Mouse (Mus musculus) liver, embryonic 12.5 days (tissue): Measurements from ENCODE around the gene Ttc30a2. TPM values are rescaled to one million over a fixed set of nuclear protein-coding genes. Genes with fewer than 3 reads are reported as not detected.
A peak's percentile ranks its signal among the peaks of the same experiment; 100 is the strongest.
"Not testable (repeated sequence)": the region's sequence is repeated elsewhere in the genome, so short reads cannot be mapped to it uniquely, and the experiment has no call there.

ENCODE experiments used
- ATAC-seq: fragments of 200-750 bp; cut with Nextera tagmentation; 2 replicates; pipeline ENCODE4 v1.8.0; 2017; ENCODE audit warnings: moderate number of reproducible peaks, mild to moderate bottlenecking, moderate library complexity
- H3K27ac ChIP-seq: fragments of 300-500 bp; sonication (generic); 2 replicates; pipeline ENCODE4 v1.5.1; 2016; ENCODE audit warnings: mild to moderate bottlenecking
- H3K27me3 ChIP-seq: fragments of 300-500 bp; sonication (generic); replicated peaks from 2 replicates; pipeline ENCODE4 v1.6.1; 2016; ENCODE audit warnings: mild to moderate bottlenecking, moderate library complexity
- H3K36me3 ChIP-seq: fragments of 300-500 bp; sonication (generic); 2 replicates; pipeline ENCODE4 v1.6.1; 2016; ENCODE audit warnings: mild to moderate bottlenecking, moderate library complexity
- H3K4me1 ChIP-seq: fragments of 300-500 bp; sonication (generic); 2 replicates; pipeline ENCODE4 v1.6.1; 2016
- H3K4me2 ChIP-seq: fragments of 300-500 bp; sonication (generic); 2 replicates; pipeline ENCODE4 v1.6.1; 2016; ENCODE audit warnings: mild to moderate bottlenecking, moderate library complexity
- H3K4me3 ChIP-seq: fragments of 300-500 bp; sonication (generic); 2 replicates; pipeline ENCODE4 v1.5.1; 2016; ENCODE audit warnings: mild to moderate bottlenecking, moderate library complexity
- H3K9ac ChIP-seq: fragments of 300-500 bp; sonication (generic); 2 replicates; pipeline ENCODE4 v1.6.1; 2016; ENCODE audit warnings: mild to moderate bottlenecking, moderate library complexity
- H3K9me3 ChIP-seq: fragments of 300-500 bp; sonication (generic); replicated peaks from 2 replicates; pipeline ENCODE4 v1.6.1; 2016; ENCODE audit warnings: mild to moderate bottlenecking, moderate library complexity
- WGBS: fragments of 180-500 bp; shearing (Covaris S2); methylation state at CpG from one replicate; pipeline ENCODE4 v1.1.7; 2016; ENCODE audit not compliant: insufficient replicate concordance; 5-methylcytosine and 5-hydroxymethylcytosine counted together
- polyA plus RNA-seq: library from polyadenylated mRNA; unstranded; fragments of >200 nt; fragmentation: Nextera tagmentation; extraction: Ambion mirVana; gene quantifications from 2 replicates; pipeline ENCODE4 v1.2.1, GENCODE M21; 2016

The Ttc30a2 gene
- polyA plus RNA-seq = 0.28 TPM in 1 of 2 replicates, not detected in the other

DNA sequence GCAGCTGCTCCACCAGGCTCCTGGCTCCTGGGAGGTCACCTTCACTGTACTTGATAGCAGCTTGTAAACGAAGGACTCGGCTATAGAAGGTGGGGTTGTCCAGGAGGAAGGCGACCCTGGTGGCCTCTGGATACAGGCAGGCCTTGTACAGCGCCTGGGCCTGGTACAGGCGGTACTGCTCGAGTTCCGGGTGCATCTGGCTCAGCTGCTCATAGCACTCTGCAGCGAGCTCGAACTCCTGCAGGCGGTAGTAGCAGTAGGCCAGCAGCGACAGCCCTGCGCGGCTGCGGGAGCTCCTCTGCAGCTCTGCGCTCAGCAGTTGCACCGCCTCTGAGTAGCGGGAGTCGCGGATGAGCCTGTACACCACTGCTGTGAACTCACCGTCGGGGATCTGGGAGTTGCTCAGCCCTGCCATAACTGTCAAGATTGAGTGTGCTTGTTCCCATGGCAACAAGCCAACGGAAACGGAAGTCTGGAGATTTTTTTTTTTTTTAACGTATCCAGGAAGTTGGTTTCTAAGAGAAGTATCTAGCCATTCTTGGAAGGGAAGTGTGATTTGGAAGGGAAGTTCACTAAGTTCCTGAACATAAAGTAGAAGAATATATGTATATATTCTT lies at the start of gene Ttc30a2:
Gene Ttc30a2, minus strand, starts transcription at position 419 of the 617 bp plus-strand sequence.
- not testable (repeated sequence) for H3K27ac ChIP-seq, H3K9me3 ChIP-seq, H3K36me3 ChIP-seq, H3K4me3 ChIP-seq, H3K9ac ChIP-seq, H3K4me1 ChIP-seq, H3K27me3 ChIP-seq
- peak; percentile 48 for ATAC-seq
- WGBS = 24% methylated on average over 24 of the region's 24 CpGs
- peak within 1 kb of the TSS; percentile 32; the same call in 1 of the 2 replicates for H3K4me2 ChIP-seq

DNA sequence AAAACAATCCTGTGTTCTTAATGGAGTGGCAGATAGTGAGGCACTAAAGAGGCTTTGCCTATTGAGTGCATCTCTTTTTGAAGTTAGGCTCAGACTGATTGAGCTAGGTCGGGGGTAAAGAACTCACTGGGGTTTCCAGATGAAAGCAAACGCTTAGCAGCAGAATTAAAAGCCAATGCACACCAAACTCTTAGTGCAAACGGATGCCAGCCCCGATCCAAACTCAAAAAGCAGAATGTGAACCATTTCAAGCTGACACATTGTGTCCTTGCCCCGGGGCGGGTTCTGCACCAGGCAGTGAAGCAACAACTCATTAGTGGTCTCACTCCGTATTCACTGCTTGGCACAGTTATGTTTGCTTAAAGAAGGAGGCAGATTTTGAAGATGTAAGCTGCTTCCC lies 38.9 kb upstream of the Ttc30a2 start:
- ATAC-seq = no peak
- no peak overlapping the region for H3K4me2 ChIP-seq
- H3K9me3 ChIP-seq = no peaks in the 10 kb centered on the region
- WGBS = 31% methylated on average over 7 of the region's 7 CpGs
- H3K27me3 ChIP-seq = 0 out of 2 replicates have a peak, but pooled peaks cover 3% of the 10 kb centered on the region
- H3K27ac ChIP-seq = no peak overlapping the region
- H3K9ac ChIP-seq = no peak overlapping the region
- no peak overlapping the region for H3K4me3 ChIP-seq
- H3K4me1 ChIP-seq = no peaks in the 10 kb centered on the region
- H3K36me3 ChIP-seq = no peaks in the 10 kb centered on the region

DNA sequence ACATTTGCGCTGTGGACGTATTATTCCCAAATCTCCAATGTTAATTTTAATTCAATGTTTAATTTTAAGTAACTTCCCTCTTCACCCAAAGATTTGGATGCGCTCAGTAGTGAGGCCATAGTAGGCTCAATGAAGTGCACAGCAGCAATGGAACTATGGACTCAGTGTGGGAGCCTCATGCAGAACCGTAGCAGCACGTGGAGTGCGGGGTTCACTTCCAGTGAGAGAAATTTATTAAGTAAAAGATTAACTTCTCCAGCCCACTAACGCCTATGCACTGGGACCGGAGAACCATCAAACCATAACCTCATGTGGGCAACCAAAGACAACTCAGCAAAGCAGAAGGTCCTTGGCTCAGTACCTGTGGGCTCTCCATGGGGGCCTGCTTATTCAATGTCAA lies 38.2 kb upstream of the Ttc30a2 start:
- Histone ChIP-seq H3K36me3 (no peaks in the 10 kb centered on the region), H3K27ac (no peak overlapping the region), H3K4me1 (peaks cover 2% of the 10 kb centered on the region; the same call in 1 of the 2 replicates), H3K4me2 (no peak overlapping the region), H3K4me3 (no peak overlapping the region), H3K27me3 (0 out of 2 replicates have a peak, but pooled peaks cover 3% of the 10 kb centered on the region), H3K9ac (no peak overlapping the region), H3K9me3 (no peaks in the 10 kb centered on the region)
- no peak for ATAC-seq
- WGBS = 83% methylated on average over 8 of the region's 8 CpGs

DNA sequence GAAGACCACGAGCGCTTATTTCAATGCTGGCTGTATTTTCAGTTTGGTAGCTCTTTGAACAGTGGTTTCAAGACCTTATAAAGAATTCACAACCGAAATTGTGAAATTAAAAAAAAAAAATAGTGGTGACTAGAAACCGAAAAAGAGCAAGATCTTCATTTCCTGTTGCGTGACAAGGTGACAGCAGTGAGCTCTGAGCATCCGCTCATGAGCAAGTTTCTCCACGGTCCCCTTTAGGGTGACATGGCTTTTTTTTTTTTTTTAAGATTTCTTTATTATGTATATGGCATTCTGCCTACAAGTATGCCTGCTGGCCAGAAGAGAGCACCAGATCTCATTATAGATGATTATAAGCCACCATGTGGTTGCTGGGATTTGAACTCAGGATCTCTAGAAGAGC lies 37.5 kb upstream of the Ttc30a2 start:
- Histone ChIP-seq H3K9ac (no peak overlapping the region), H3K4me3 (no peak overlapping the region), H3K4me2 (no peak overlapping the region), H3K9me3 (no peaks in the 10 kb centered on the region), H3K36me3 (no peaks in the 10 kb centered on the region), H3K4me1 (peaks cover 7% of the 10 kb centered on the region; the same call in 1 of the 2 replicates), H3K27me3 (0 out of 2 replicates have a peak, but pooled peaks cover 3% of the 10 kb centered on the region), H3K27ac (no peak overlapping the region)
- WGBS = 71% methylated on average over 7 of the region's 7 CpGs
- ATAC-seq = no peak

DNA sequence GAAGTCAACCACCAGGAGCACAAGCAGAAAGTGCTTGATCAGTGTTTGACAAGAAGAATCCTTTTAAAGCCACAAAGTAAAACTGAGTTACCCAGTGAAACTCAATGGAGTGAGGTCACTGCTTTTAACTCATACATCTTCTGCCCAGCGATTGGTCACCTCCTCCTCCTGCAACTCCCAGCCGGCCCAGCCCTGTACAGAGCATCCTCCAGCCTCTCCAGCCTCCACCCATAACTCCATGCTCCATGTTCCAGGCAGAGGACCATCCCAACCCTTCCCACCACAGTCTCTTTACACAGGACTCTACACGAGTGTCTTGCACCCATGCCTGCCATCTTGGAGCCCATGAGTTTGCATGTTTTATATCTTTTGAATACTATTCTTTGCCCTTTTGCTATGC lies 36.7 kb upstream of the Ttc30a2 start:
- no peak overlapping the region for H3K4me2 ChIP-seq
- H3K4me3 ChIP-seq = no peak overlapping the region
- H3K27ac ChIP-seq = no peak overlapping the region
- H3K27me3 ChIP-seq = 0 out of 2 replicates have a peak, but pooled peaks cover 3% of the 10 kb centered on the region
- H3K9ac ChIP-seq = no peak overlapping the region
- no peak for ATAC-seq
- 55% methylated on average over 3 of the region's 3 CpGs for WGBS
- peaks cover 7% of the 10 kb centered on the region; the same call in 1 of the 2 replicates for H3K4me1 ChIP-seq
- H3K9me3 ChIP-seq = no peaks in the 10 kb centered on the region
- H3K36me3 ChIP-seq = no peaks in the 10 kb centered on the region

DNA sequence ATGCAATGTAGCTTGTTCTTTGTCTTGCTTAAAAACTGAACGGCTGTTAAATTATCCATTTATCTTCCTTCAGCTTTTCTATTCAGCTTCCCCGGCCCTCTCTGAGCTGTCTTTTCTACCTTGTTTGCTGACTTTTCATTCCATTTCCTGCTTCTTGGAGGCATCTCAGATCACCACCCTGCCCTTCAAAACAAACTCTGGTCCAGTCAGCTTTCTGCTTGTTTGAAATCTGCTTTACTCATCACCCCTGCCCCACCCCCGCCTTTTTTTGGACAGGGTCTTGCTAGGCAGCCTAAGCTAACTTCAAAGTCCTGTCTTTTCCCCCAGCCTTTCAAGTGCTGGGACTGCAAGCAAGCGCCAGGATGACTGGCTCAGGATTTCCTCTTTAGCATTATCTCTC lies 28.2 kb upstream of the Ttc30a2 start:
- WGBS = 32% methylated on average over 4 of the region's 4 CpGs
- Histone ChIP-seq H3K4me1 (peaks cover 6% of the 10 kb centered on the region; the same call in 1 of the 2 replicates), H3K27me3 (no peaks in the 10 kb centered on the region), H3K9me3 (no peaks in the 10 kb centered on the region), H3K27ac (no peak overlapping the region), H3K36me3 (no peaks in the 10 kb centered on the region), H3K4me2 (no peak overlapping the region), H3K9ac (no peak overlapping the region), H3K4me3 (no peak overlapping the region)
- ATAC-seq = no peak

DNA sequence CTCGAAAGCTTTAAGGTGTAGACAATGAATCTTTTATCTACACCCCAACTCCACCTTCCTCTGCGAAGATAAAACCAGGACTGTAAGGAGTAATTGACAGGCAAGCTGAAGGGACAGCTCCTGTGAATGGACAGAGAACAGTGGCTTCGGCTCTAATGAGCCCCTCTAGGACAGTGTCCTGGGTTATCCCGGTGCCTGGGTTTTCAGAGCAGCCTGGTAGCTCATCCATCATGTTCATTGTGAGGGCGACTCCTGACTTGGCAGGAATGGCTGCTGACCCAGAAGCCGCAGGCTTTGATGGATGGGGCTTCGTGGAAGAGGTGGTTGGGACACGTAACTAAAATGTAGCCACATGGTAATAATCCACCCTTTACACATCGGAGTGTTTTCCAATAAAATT lies 24.9 kb upstream of the Ttc30a2 start:
- no peak overlapping the region for H3K4me2 ChIP-seq
- H3K4me1 ChIP-seq = 0 out of 2 replicates have a peak, but pooled peaks cover 2% of the 10 kb centered on the region
- H3K27me3 ChIP-seq = no peaks in the 10 kb centered on the region
- H3K9me3 ChIP-seq = no peaks in the 10 kb centered on the region
- H3K9ac ChIP-seq = no peak overlapping the region
- H3K36me3 ChIP-seq = no peaks in the 10 kb centered on the region
- no peak for ATAC-seq
- H3K4me3 ChIP-seq = no peak overlapping the region
- WGBS = 57% methylated on average over 9 of the region's 9 CpGs
- H3K27ac ChIP-seq = no peak overlapping the region

DNA sequence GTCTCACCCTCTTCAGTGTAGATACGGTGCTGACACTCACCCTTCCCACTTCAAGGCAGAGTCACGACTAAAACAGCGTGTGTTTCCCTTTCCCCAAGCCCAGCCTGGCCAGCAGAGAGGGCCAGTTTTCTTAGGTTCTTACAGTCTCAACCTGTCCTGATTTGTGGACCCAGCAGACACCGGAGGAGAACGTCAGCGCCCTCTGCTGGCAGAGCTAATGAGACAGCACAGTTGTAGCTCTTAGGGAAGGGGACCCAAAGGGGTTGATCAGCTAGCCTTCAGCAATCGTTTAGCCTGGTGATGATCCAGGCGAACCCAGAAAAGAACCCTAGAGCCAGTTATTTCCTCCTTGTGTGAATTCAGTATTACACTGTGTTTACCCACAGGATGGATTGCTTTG lies 23.4 kb upstream of the Ttc30a2 start:
- Histone ChIP-seq H3K27me3 (no peaks in the 10 kb centered on the region), H3K27ac (no peak overlapping the region), H3K9ac (no peak overlapping the region), H3K4me1 (peaks cover 7% of the 10 kb centered on the region; the same call in 1 of the 2 replicates), H3K4me3 (no peak overlapping the region), H3K4me2 (no peak overlapping the region), H3K36me3 (no peaks in the 10 kb centered on the region), H3K9me3 (no peaks in the 10 kb centered on the region)
- WGBS = 23% methylated on average over 8 of the region's 8 CpGs
- 0 out of 2 replicates have a peak, but pooled peaks have one; percentile 30 for ATAC-seq

DNA sequence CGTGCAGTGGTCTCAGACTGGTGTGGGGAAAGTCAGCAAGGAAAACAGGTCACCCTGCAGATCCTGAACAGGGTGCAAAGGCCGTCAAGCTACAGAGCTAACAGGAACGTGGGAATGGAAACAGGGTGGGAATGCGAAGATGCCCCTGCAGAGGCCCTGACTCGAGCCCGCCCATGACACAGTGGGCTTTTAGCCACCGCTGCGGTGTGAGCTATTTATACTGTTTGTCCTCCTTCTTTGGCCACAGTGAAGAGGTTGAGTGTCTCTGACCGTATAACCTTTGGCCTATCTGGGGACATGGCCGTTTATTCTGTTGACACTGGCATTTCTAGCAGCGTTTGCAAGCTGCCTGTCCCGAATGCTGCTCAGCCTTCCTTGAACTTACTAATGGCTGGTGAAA lies 21.7 kb upstream of the Ttc30a2 start:
- no peak overlapping the region for H3K9ac ChIP-seq
- H3K36me3 ChIP-seq = no peaks in the 10 kb centered on the region
- H3K27ac ChIP-seq = no peak overlapping the region
- no peaks in the 10 kb centered on the region for H3K9me3 ChIP-seq
- H3K4me1 ChIP-seq = peaks cover 7% of the 10 kb centered on the region; the same call in 1 of the 2 replicates
- no peak for ATAC-seq
- no peaks in the 10 kb centered on the region for H3K27me3 ChIP-seq
- no peak overlapping the region for H3K4me2 ChIP-seq
- H3K4me3 ChIP-seq = no peak overlapping the region
- 61% methylated on average over 12 of the region's 12 CpGs for WGBS

DNA sequence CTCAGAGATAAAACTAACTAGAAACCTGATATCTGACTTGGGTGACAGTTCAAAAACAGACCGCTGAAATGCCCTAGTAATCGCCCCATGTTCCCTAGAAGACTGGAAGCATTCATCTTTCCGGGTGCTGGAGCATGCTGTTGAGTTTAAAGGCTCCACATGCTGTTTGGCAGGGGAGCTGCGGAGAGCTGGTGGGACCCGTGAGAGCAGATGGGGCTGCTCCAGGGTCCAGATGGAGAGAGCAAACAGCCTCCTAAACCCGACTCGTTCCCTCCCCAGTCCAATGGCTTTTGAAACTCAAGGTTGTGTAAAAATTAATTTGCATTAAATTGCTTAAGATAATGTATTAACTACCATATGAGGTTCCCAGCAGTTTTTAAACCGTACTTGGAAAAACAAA lies 20.7 kb upstream of the Ttc30a2 start:
- Histone ChIP-seq H3K9me3 (no peaks in the 10 kb centered on the region), H3K4me1 (peaks cover 7% of the 10 kb centered on the region; the same call in 1 of the 2 replicates), H3K36me3 (no peaks in the 10 kb centered on the region), H3K4me3 (no peak overlapping the region), H3K4me2 (no peak overlapping the region), H3K9ac (no peak overlapping the region), H3K27me3 (0 out of 2 replicates have a peak, but pooled peaks cover 3% of the 10 kb centered on the region), H3K27ac (no peak overlapping the region)
- no peak for ATAC-seq
- 65% methylated on average over 8 of the region's 8 CpGs for WGBS

DNA sequence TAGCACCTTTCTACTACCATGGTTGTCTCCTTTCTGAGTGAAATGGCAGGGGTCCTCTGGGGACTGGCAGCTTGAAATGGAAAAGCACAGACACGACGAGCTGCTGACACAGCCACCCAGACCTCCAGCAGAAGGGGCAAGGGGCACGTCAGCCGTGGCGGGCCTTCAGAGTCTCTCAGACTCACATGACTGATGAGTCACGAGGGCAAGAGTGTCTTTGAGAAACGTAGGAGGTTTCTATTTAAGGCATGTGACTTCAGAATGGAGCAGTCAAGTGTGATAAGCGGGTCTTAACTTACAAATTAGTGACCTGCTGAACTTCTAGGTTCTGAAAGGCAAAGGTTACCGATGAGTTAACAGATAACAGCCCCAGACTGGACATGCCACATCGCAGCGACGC lies 19.8 kb upstream of the Ttc30a2 start:
- H3K9ac ChIP-seq = no peak overlapping the region
- no peaks in the 10 kb centered on the region for H3K9me3 ChIP-seq
- ATAC-seq = no peak
- H3K4me3 ChIP-seq = no peak overlapping the region
- no peak overlapping the region for H3K4me2 ChIP-seq
- peaks cover 7% of the 10 kb centered on the region; the same call in 1 of the 2 replicates for H3K4me1 ChIP-seq
- 0 out of 2 replicates have a peak, but pooled peaks cover 3% of the 10 kb centered on the region for H3K27me3 ChIP-seq
- H3K36me3 ChIP-seq = no peaks in the 10 kb centered on the region
- H3K27ac ChIP-seq = no peak overlapping the region
- WGBS = 54% methylated on average over 12 of the region's 12 CpGs

DNA sequence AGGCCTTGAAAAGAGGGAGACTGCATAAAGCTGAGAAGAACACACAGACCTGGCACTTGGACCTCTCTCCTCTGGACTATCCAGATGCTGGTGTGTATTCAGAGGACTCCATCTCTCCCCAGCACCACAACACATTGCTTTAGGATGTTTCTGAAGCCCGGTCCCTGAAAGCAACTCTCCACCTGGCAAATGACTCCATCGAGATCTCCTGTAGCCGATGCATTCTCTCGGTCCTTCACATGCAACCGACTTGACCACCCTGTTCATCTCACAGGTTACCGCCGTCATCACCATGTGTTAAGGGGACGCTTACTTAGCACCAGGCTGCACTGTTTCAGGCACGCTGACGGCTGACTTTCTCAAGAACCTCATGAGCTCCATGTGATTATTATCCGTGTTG lies 16.9 kb upstream of the Ttc30a2 start:
- 77% methylated on average over 11 of the region's 11 CpGs for WGBS
- peaks cover 7% of the 10 kb centered on the region for H3K4me1 ChIP-seq
- no peaks in the 10 kb centered on the region for H3K9me3 ChIP-seq
- 0 out of 2 replicates have a peak, but pooled peaks cover 3% of the 10 kb centered on the region for H3K27me3 ChIP-seq
- no peak overlapping the region for H3K9ac ChIP-seq
- H3K27ac ChIP-seq = no peak overlapping the region
- H3K4me3 ChIP-seq = no peak overlapping the region
- H3K4me2 ChIP-seq = no peak overlapping the region
- ATAC-seq = no peak
- no peaks in the 10 kb centered on the region for H3K36me3 ChIP-seq
